Mouse (Mus musculus) kidney, postnatal 25 days (tissue): ENCODE results near the gene Inip.

Experiments
- DNase-seq, 2 experiments: peaks; one replicate each; pipeline ENCODE4 v3.0.0; 2021; ENCODE audit warnings: mixed read lengths in 2 of 2

Inip gene

GRCm38 (mm10) chr4:59801489-59801888, at the start of gene Inip:
Inip (minus strand) TSS chr4:59801589.
- DNase-seq, result peak in 1 of 2 experiments; percentile 7

- DNase-seq, result peak; percentile 74 to 85
These were observed 48.8 kb upstream of the Inip start for GRCm38 (mm10) chr4:59850181-59850580.

GRCm38 (mm10) chr4:59847447-59847846, 46.1 kb upstream of the Inip start:
- DNase-seq, result no peak

DNA sequence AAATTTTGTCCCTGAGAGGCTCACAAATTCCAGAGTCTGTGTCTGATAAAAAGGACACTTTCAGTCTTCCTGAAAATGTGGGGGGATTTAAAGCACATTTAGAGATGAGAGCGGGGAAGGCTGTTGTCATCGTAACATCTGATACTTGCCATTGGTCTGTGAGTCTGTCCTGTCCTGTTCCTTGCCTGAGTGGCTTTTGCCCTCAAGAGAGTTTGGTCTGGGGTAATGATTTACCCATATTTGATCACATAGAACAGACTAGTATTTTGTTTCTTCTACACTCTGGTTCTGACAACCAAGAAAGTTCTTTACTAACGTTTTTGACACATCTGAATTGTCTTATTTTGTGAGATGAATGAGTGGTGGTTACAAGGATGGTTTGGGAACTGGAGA, 43.9 kb upstream of the Inip start:
- peak in 1 of 2 experiments; percentile 49 for DNase-seq

- peak in 1 of 2 experiments; percentile 21 for DNase-seq
These were observed 43.3 kb upstream of the Inip start for GRCm38 (mm10) chr4:59844460-59845244.

- DNase-seq, result peak; percentile 28 to 46
These were observed 36.3 kb upstream of the Inip start for GRCm38 (mm10) chr4:59837659-59838058.

DNA sequence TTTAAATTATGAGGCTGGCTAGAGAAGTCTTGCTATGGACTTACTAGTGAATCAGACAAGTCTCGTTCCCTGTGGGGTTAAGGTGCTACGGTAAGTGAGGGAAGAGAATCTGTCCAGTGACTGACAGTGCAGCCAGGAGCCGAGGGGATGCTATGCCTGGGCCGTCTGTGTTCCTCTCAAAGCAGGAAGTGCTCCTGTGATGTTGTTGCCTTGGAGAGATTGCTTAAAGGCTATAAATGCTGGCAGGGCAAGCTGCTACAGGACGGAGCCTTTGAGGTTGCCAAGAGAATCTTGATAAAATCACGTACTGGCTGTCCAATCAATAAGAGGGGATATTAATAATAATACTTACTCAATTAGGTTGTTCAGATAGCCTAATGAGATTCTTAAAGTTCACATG, 31.4 kb upstream of the Inip start:
- DNase-seq, result no peak

DNA sequence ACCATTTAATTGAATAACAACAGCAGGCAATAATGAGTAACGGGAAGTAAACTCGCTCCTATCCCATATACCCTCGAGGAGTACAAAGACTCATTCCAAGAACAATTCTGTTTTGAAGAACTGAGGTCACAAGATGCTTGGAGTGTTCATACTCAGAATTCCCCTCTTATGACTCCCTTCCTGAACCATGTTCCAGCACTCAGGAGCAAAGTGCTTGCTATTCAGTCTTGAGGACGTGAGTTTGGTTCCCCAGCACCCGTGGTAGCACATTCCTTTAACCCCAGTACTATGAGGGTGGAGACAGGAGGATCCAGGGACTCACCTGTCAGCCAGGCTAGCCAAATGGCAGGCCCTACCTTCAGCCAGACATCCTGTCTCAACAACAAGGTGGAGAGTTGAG, 29.6 kb upstream of the Inip start:
- DNase-seq, result no peak

DNA sequence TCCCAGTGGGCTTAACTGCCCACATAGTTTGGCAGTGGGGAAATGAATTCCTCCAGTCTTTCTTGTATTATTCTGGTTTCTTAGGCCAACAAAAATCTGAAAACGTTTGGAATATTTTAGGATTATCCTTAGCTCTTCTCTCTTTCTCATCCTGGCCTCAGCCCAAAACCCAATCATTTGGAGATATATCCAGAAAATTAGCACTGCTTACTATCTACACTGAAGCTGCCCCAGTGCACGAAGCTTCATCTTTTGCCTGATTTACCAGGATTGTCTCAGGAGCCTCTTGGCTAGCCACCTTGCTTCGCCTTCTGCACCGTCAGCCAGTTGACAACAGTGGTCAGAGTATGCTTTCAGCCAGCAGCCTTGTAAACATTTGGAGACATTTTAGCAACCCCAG, 27.7 kb upstream of the Inip start:
- no peak for DNase-seq

DNA sequence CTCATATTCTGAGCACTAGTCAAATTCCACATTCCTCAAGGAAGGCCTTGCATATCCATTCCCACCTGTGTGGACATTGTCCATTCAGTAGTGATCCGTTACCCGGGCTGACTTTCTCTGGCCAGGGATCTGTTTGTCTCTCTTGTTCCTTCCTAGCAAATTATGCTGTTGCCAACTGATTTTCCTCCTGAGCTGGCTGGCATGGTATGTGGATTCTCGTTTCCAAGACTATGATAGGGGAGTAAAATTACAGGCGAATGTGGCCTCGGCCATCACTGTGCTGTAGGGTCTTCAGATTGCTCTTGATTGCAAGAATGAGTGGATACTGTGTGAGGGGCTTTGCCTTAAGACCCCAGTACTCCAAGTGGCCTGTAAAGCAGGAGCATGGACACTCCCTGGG, 25.0 kb upstream of the Inip start:
- DNase-seq, result no peak

- DNase-seq, result no peak
These were observed 24.2 kb upstream of the Inip start for GRCm38 (mm10) chr4:59825634-59826033.

- no peak for DNase-seq
These were observed 23.5 kb upstream of the Inip start for GRCm38 (mm10) chr4:59824860-59825259.

GRCm38 (mm10) chr4:59823470-59823869, 22.1 kb upstream of the Inip start:
- DNase-seq, result peak; percentile 30 to 77

DNA sequence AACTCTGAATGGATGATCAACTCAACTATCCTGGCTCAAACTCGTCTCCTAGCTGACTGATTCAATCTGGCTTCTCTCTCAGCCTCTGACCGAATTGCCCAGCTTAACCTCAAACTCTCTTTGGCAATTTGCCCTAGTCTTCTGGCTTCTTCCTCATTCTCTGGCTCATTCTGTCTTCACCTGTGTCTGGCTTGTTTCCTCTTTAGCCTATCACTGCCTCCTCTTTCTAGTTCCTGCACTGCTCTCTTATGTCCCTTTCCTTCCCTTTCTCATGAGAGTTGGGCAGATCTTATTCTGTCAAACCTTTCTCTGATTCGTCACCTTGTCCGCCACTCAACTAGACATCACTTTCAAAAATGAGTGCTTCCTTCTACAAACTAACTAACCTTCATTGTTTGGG, 20.7 kb upstream of the Inip start:
- DNase-seq, result peak; percentile 42 to 46

GRCm38 (mm10) chr4:59821516-59821915, 20.1 kb upstream of the Inip start:
- DNase-seq, result no peak

DNA sequence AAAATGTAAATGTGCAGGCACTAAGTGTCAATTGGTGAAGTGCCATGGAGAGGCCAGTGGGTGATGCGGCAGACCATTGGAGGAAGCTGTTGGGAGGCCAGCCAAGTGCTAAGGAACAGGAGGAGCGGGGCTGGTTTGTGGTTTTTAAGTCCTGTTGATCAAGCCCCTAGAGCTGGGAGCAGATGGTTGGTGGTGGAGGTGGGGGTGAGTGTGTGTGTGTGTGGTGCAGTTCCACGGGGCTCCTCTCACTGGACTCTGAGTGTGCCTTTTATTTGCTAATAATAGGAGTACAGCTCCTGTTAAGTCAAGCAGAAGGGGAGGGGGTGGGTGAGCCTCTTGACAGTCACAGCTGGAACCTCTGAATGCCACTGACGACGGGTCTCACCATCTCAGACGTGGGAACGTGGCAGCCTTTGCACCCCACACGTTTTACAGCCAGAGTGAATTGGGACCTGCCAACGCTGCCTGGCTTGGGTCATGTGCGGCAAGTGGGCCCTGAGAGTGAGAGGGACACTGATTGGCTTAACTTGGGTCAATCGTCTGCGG, 18.2 kb upstream of the Inip start:
- DNase-seq, result peak; percentile 49 to 52

- peak; percentile 37 to 79 for DNase-seq
These were observed 17.7 kb upstream of the Inip start for GRCm38 (mm10) chr4:59819054-59819472.

- no peak for DNase-seq
These were observed 17.1 kb upstream of the Inip start for GRCm38 (mm10) chr4:59818498-59818897.

GRCm38 (mm10) chr4:59817790-59818189, 16.4 kb upstream of the Inip start:
- DNase-seq, result no peak

GRCm38 (mm10) chr4:59816477-59816876, 15.1 kb upstream of the Inip start:
- DNase-seq, result no peak

DNA sequence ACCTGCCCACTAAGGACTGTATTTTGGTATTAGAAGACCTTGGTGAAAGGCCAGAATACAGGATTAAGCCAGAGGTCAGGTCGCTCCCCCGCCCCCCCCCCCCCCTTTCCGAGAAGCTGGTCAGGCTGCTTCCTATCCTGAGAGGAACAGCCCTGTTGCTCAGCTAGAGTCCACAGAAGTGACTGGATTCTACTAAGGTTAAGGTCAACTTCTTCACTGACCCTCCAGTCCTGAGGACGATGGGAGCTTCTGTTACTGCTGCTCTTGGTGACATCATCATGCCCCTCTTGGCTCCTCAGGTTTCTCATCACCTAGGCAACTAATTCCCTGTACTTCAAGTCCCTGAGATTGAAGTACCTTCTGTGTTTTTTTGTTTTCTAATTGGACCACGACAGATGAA, 14.6 kb upstream of the Inip start:
- no peak for DNase-seq

- DNase-seq, result no peak
These were observed 13.9 kb upstream of the Inip start for GRCm38 (mm10) chr4:59815121-59815810.

DNA sequence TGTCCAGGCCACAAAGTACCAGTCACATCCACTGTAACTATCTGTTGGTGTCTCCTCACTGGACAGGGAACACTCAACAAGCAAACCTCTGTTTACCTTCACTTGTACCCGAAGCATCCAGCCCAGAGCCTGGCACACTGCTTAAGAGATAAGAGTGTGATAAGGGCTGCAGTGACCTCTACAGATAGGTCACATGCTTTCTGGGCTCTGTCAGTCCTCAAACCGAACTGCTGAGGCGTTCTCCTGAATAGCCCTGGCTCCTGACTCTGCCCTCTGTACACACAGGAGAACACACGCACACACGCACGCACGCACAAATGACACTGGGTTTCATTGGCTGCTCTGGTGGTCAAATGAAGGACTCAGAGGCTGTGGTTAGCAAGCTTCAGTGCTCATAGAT, 12.7 kb upstream of the Inip start:
- DNase-seq, result no peak

- DNase-seq, result peak in 1 of 2 experiments; percentile 52
These were observed 7.0 kb upstream of the Inip start for GRCm38 (mm10) chr4:59808396-59808795.
